Comparison of ENCODE assay signal across 9 mouse cellular contexts in genomic region chr8:11277602-11278051, GRCm38 (mm10). TPM values are rescaled to one million over a fixed set of nuclear protein-coding genes. Genes with fewer than 3 reads are reported as not detected.
DNase-seq lines count a peak whose midpoint lies in the region; ATAC-seq and TF ChIP-seq lines count a peak whose summit lies in the region.
"Had no signal": no experiment of that assay in that cellular context is flagged by ENCODE, and none has a peak within 500 bp of the region (broad histone marks: within the 10 kb centered on the region; RNA-seq: fewer than 3 reads in every experiment).

No protein-coding gene starts in this region.

- H3K9ac ChIP-seq in limb, embryonic 13.5 days, result no peak overlapping the region

- no peaks in the 10 kb centered on the region for H3K9me3 ChIP-seq in limb, embryonic 13.5 days
- no peaks in the 10 kb centered on the region for H3K9me3 ChIP-seq in limb, embryonic 10.5 days (replicated peaks)

- no peak overlapping the region for H3K4me2 ChIP-seq in limb, embryonic 13.5 days (replicated peaks)

- no peak for TF ChIP-seq POLR2A in embryonic fibroblast, embryonic 13.5 days (IDR thresholded peaks at IDR 0.05; ENCODE audit: low read depth, low read length)

- no peak for TF ChIP-seq CTCF in embryonic fibroblast, embryonic 13.5 days (IDR thresholded peaks at IDR 0.05; ENCODE audit: borderline replicate concordance, insufficient read depth, low read length)

- no peak for DNase-seq in limb, embryonic 10.5 days (ENCODE audit: low spot score)
- DNase-seq in heart, postnatal 25 days (ENCODE audit: low spot score), result peak; percentile 41
- DNase-seq in lung, postnatal 36 days, result peak; percentile 69
- DNase-seq in thymus, postnatal 25 days, result no peak
- DNase-seq in left cerebral cortex, postnatal 10 days (ENCODE audit: extremely low spot score in 1 of 2, low spot score in 2 of 2), result no peak
- no peak for DNase-seq in spleen, postnatal 36 days (ENCODE audit: low spot score in 2 of 2)
- DNase-seq: thymus, postnatal 4 days had no signal

- 0 out of 2 replicates have a peak, but pooled peaks cover 4% of the 10 kb centered on the region for H3K36me3 ChIP-seq in limb, embryonic 13.5 days
- H3K36me3 ChIP-seq in limb, embryonic 10.5 days, result peaks cover 11% of the 10 kb centered on the region; the same call in 1 of the 2 replicates

- intact Hi-C loops in heart, postnatal 25 days (cut with DNase I), result loop anchor here (1.0 to 2.0 kb wide), 2 partner anchors 10 to 17 kb away; no protein-coding TSS in a partner anchor
- intact Hi-C loops in left cerebral cortex, postnatal 10 days (cut with DNase I), result no loop called here

- H3K4me1 ChIP-seq in limb, embryonic 13.5 days, result peaks cover 48% of the 10 kb centered on the region
- peaks cover 43% of the 10 kb centered on the region for H3K4me1 ChIP-seq in limb, embryonic 10.5 days
- peaks cover 23% of the 10 kb centered on the region for H3K4me1 ChIP-seq in embryonic fibroblast, embryonic 13.5 days (ENCODE audit: control insufficient read depth, insufficient read depth, low read length)

- 90% methylated on average over 3 of the region's 3 CpGs for WGBS in limb, embryonic 13.5 days
- WGBS in limb, embryonic 10.5 days, result 93% methylated on average over 3 of the region's 3 CpGs

- ATAC-seq in limb, embryonic 13.5 days (ENCODE audit: low FRiP score, low read depth), result no peak

- H3K4me3 ChIP-seq in limb, embryonic 13.5 days, result no peak overlapping the region
- H3K4me3 ChIP-seq in limb, embryonic 10.5 days, result no peak overlapping the region
- no peak overlapping the region for H3K4me3 ChIP-seq in embryonic fibroblast, embryonic 13.5 days (ENCODE audit: insufficient read depth, low read length)

- 0 out of 2 replicates have a peak overlapping the region, but pooled peaks have one; percentile 6 for H3K27ac ChIP-seq in limb, embryonic 13.5 days
- no peak overlapping the region; the same call in 1 of the 2 replicates for H3K27ac ChIP-seq in limb, embryonic 10.5 days
- H3K27ac ChIP-seq in embryonic fibroblast, embryonic 13.5 days (ENCODE audit: insufficient read depth, low read length), result peak overlapping the region; percentile 53

- H3K27me3 ChIP-seq in limb, embryonic 13.5 days, result no peaks in the 10 kb centered on the region
- H3K27me3 ChIP-seq in limb, embryonic 10.5 days (ENCODE audit: low read depth, poor library complexity, severe bottlenecking), result no peaks in the 10 kb centered on the region

RNA-seq across cellular contexts. Expression of gene Col4a2, which starts 35.0 kb away (rescaled TPM):
- polyA plus RNA-seq in limb, embryonic 13.5 days (2015; fragmentation: Nextera tagmentation; extraction: Ambion mirVana), result 52.1 and 56.3 TPM in 2 replicates
- polyA plus RNA-seq in limb, embryonic 10.5 days (2016; fragmentation: Nextera tagmentation; extraction: Ambion mirVana), result 53.0 and 53.6 TPM in 2 replicates
- 282 and 415 TPM in 2 replicates for polyA plus RNA-seq in embryonic fibroblast, embryonic 13.5 days (2011; ENCODE audit: insufficient read length, low read depth, missing spikeins)
- total RNA-seq in heart, postnatal 25 days (2021), result 100 to 1,000 TPM; 292 to 338 TPM
- 10 to 100 TPM; 76.7 to 80.6 TPM for total RNA-seq in left cerebral cortex, postnatal 10 days (2021)

RNA-seq across cellular contexts. Expression of gene Col4a1, which starts 35.0 kb away (rescaled TPM):
- 113 and 115 TPM in 2 replicates for polyA plus RNA-seq in limb, embryonic 13.5 days (2015; fragmentation: Nextera tagmentation; extraction: Ambion mirVana)
- polyA plus RNA-seq in limb, embryonic 10.5 days (2016; fragmentation: Nextera tagmentation; extraction: Ambion mirVana), result 141 and 145 TPM in 2 replicates
- polyA plus RNA-seq in embryonic fibroblast, embryonic 13.5 days (2011; ENCODE audit: insufficient read length, low read depth, missing spikeins), result 757 and 1,094 TPM in 2 replicates
- total RNA-seq in heart, postnatal 25 days (2021), result 100 to 1,000 TPM; 537 to 622 TPM
- total RNA-seq in left cerebral cortex, postnatal 10 days (2021), result 100 to 1,000 TPM; 115 to 123 TPM

Comparison
In these comparisons a context has a peak if more than half of its experiments do, and no peak if none do; other contexts are left out.
1. DNase-seq: peak in heart, postnatal 25 days (single experiment) and lung, postnatal 36 days (single experiment); none in limb, embryonic 10.5 days (single experiment), thymus, postnatal 25 days (single experiment), left cerebral cortex, postnatal 10 days (0 of 2) and spleen, postnatal 36 days (0 of 2).